Mouse (Mus musculus): ENCODE data around the gene Nrxn3. TPM values are rescaled to one million over a fixed set of nuclear protein-coding genes. Genes with fewer than 3 reads are reported as not detected.

The Nrxn3 gene
- polyA plus RNA-seq, 1 experiment from 2014 or later: 102 TPM

DNA sequence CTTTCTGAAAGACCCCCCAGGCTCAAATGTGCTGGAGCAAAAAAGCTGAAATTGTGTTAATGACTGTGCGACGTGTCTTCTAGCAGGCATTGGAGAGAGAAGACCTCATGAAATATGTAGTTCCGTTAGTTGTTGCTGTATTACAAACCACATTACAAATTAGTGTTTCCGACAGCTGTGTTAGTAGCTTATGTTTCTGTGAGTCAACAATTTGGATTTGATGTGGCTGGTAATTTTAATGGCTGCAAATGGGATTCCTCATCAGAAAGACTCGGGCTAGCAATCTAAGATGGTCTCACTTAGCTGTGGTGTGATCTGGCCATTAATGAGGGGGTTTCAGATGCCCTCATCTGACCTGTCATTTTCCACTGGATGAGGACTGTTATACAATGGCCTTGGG lies 1107.7 kb downstream of the Nrxn3 start:
- Histone ChIP-seq H3K9me3 (ENCODE audit: control insufficient read depth, low read length) (no peaks in the 10 kb centered on the region), H3K27me3 (ENCODE audit: control insufficient read depth, insufficient read depth, low read length) (no peaks in the 10 kb centered on the region), H3K27ac (replicated peaks; ENCODE audit: low read depth, low read length) (no peak overlapping the region), H3K4me3 (replicated peaks; ENCODE audit: low read depth, low read length) (no peak overlapping the region), H3K4me1 (ENCODE audit: control insufficient read depth, insufficient read depth, low read length) (no peaks in the 10 kb centered on the region), H3K4me2 (ENCODE audit: low read length) (no peak overlapping the region), H3K9ac (replicated peaks; ENCODE audit: low read length) (no peak overlapping the region), H3K36me3 (ENCODE audit: control insufficient read depth, insufficient read depth, low read length) (no peaks in the 10 kb centered on the region)
- WGBS: 81% methylated on average over 5 of the region's 5 CpGs
- DNase-seq (no peak), ATAC-seq (ENCODE audit: low FRiP score, low TSS enrichment) (no peak)

DNA sequence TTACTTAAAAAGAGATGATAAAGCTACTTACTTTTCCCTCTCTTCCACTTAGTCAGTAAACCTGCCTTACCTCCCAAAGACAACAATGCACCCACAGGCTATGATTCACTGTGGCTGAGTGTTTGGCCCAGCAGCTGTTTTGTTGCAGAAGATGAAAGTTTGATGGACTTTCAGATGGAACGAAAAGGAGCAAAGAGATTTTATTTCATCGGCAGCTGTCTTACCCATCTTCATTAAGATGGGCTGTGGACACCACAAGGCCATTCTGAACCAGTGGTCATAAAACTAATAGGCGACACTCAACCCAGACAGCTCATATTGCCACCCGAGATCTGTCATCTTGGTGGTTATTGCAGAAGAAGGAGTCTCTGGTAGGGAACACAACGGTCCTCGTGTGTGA lies 1108.6 kb downstream of the Nrxn3 start:
- no peak for DNase-seq
- Histone ChIP-seq H3K4me1 (ENCODE audit: control insufficient read depth, insufficient read depth, low read length) (no peaks in the 10 kb centered on the region), H3K9ac (replicated peaks; ENCODE audit: low read length) (no peak overlapping the region), H3K4me3 (replicated peaks; ENCODE audit: low read depth, low read length) (no peak overlapping the region), H3K9me3 (ENCODE audit: control insufficient read depth, low read length) (no peaks in the 10 kb centered on the region), H3K4me2 (ENCODE audit: low read length) (no peak overlapping the region), H3K27me3 (ENCODE audit: control insufficient read depth, insufficient read depth, low read length) (no peaks in the 10 kb centered on the region), H3K27ac (replicated peaks; ENCODE audit: low read depth, low read length) (no peak overlapping the region), H3K36me3 (ENCODE audit: control insufficient read depth, insufficient read depth, low read length) (no peaks in the 10 kb centered on the region)
- ATAC-seq (ENCODE audit: low FRiP score, low TSS enrichment): no peak
- WGBS: 86% methylated on average over 6 of the region's 6 CpGs

DNA sequence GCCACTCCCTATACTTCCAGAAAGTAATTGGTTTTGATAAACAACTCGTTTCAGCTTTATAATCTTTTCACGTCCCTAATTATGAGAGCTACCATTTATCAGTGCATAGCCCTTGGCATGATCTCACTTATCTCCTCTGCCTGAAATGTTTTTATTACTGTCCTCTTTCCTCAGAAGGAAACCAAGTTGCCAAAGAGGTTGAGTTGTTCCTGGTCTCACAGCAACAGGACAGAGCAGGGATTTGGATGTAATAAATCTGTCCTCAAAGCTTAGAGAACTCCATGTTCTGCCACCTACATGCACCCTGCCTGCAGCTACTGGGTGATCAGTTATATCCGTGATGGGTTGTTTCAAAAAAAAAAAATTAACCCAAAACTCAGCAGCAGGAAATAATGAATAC lies 1113.6 kb downstream of the Nrxn3 start:
- WGBS: 79% methylated on average over 3 of the region's 3 CpGs
- H3K27ac ChIP-seq (replicated peaks; ENCODE audit: low read depth, low read length): no peak overlapping the region
- ATAC-seq (ENCODE audit: low FRiP score, low TSS enrichment): no peak
- H3K9me3 ChIP-seq (ENCODE audit: control insufficient read depth, low read length): no peaks in the 10 kb centered on the region
- no peaks in the 10 kb centered on the region for H3K4me1 ChIP-seq (ENCODE audit: control insufficient read depth, insufficient read depth, low read length)
- H3K4me3 ChIP-seq (replicated peaks; ENCODE audit: low read depth, low read length): no peak overlapping the region
- DNase-seq: no peak
- H3K36me3 ChIP-seq (ENCODE audit: control insufficient read depth, insufficient read depth, low read length): no peaks in the 10 kb centered on the region
- H3K9ac ChIP-seq (replicated peaks; ENCODE audit: low read length): no peak overlapping the region
- no peaks in the 10 kb centered on the region for H3K27me3 ChIP-seq (ENCODE audit: control insufficient read depth, insufficient read depth, low read length)
- H3K4me2 ChIP-seq (ENCODE audit: low read length): no peak overlapping the region

- no peak overlapping the region for H3K9ac ChIP-seq (replicated peaks; ENCODE audit: low read length)
- no peaks in the 10 kb centered on the region for H3K36me3 ChIP-seq (ENCODE audit: control insufficient read depth, insufficient read depth, low read length)
- ATAC-seq (ENCODE audit: low FRiP score, low TSS enrichment) (no peak), DNase-seq (no peak)
- WGBS: 90% methylated on average over 1 of the region's 1 CpGs
- H3K4me3 ChIP-seq (replicated peaks; ENCODE audit: low read depth, low read length): no peak overlapping the region
- no peaks in the 10 kb centered on the region for H3K9me3 ChIP-seq (ENCODE audit: control insufficient read depth, low read length)
- no peak overlapping the region for H3K27ac ChIP-seq (replicated peaks; ENCODE audit: low read depth, low read length)
- no peak overlapping the region for H3K4me2 ChIP-seq (ENCODE audit: low read length)
- 0 out of 2 replicates have a peak, but pooled peaks cover 4% of the 10 kb centered on the region for H3K4me1 ChIP-seq (ENCODE audit: control insufficient read depth, insufficient read depth, low read length)
- no peaks in the 10 kb centered on the region for H3K27me3 ChIP-seq (ENCODE audit: control insufficient read depth, insufficient read depth, low read length)
Measured at GRCm38 (mm10) chr12:89842861-89843260, 1120.2 kb downstream of the Nrxn3 start.

DNA sequence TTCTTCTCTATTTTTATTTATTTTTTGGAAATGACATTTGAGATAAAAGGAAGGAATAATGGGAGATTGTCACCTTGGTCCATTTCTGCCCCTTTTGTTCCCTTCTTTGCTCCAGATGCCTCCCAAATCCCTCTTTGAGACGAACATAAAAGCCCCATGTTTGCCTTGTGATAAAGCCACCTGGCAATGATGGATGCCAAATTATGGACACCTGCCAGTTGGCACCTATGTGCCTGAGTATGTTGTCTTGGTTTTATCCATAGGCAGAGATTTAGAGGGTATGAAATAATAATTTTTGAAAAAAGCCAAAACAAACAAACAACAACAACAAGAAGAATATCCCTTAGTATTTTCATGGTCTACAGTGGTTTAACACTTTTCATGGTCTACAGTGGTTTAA lies 1125.4 kb downstream of the Nrxn3 start:
- Histone ChIP-seq H3K4me1 (ENCODE audit: control insufficient read depth, insufficient read depth, low read length) (0 out of 2 replicates have a peak, but pooled peaks cover 4% of the 10 kb centered on the region), H3K4me2 (ENCODE audit: low read length) (no peak overlapping the region), H3K27me3 (ENCODE audit: control insufficient read depth, insufficient read depth, low read length) (no peaks in the 10 kb centered on the region), H3K27ac (replicated peaks; ENCODE audit: low read depth, low read length) (no peak overlapping the region), H3K4me3 (replicated peaks; ENCODE audit: low read depth, low read length) (no peak overlapping the region), H3K9me3 (ENCODE audit: control insufficient read depth, low read length) (no peaks in the 10 kb centered on the region), H3K36me3 (ENCODE audit: control insufficient read depth, insufficient read depth, low read length) (no peaks in the 10 kb centered on the region), H3K9ac (replicated peaks; ENCODE audit: low read length) (no peak overlapping the region)
- ATAC-seq (ENCODE audit: low FRiP score, low TSS enrichment) (no peak), DNase-seq (no peak)
- WGBS: 51% methylated on average over 1 of the region's 1 CpGs

GRCm38 (mm10) chr12:89854355-89854754 lies 1131.7 kb downstream of the Nrxn3 start:
- Histone ChIP-seq H3K4me3 (replicated peaks; ENCODE audit: low read depth, low read length) (no peak overlapping the region), H3K36me3 (ENCODE audit: control insufficient read depth, insufficient read depth, low read length) (no peaks in the 10 kb centered on the region), H3K4me2 (ENCODE audit: low read length) (no peak overlapping the region), H3K4me1 (ENCODE audit: control insufficient read depth, insufficient read depth, low read length) (0 out of 2 replicates have a peak, but pooled peaks cover 7% of the 10 kb centered on the region), H3K27me3 (ENCODE audit: control insufficient read depth, insufficient read depth, low read length) (no peaks in the 10 kb centered on the region), H3K9me3 (ENCODE audit: control insufficient read depth, low read length) (no peaks in the 10 kb centered on the region), H3K27ac (replicated peaks; ENCODE audit: low read depth, low read length) (no peak overlapping the region), H3K9ac (replicated peaks; ENCODE audit: low read length) (no peak overlapping the region)
- 23% methylated on average over 4 of the region's 4 CpGs for WGBS
- no peak for DNase-seq
- ATAC-seq (ENCODE audit: low FRiP score, low TSS enrichment): no peak

DNA sequence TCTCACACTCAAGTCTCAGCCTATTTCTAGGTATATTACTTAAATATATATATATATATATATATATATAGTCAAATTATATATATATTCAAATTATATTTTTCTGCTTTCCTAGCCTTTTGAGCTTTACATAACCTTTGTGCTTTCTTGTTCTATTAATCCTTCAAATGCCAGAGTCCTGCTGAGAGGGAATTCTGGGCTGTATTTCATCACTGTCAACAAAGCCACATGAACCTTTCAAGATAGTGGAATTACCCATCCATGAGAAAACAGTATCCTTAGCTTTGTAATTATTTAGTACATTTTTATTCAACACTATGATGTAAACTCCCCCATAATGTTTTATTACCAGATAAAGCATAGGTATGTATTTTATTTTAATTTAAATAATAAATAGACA lies 1144.4 kb downstream of the Nrxn3 start:
- no peaks in the 10 kb centered on the region for H3K27me3 ChIP-seq (ENCODE audit: control insufficient read depth, insufficient read depth, low read length)
- no peak overlapping the region for H3K4me2 ChIP-seq (ENCODE audit: low read length)
- ATAC-seq (ENCODE audit: low FRiP score, low TSS enrichment): no peak
- H3K36me3 ChIP-seq (ENCODE audit: control insufficient read depth, insufficient read depth, low read length): no peaks in the 10 kb centered on the region
- H3K4me1 ChIP-seq (ENCODE audit: control insufficient read depth, insufficient read depth, low read length): no peaks in the 10 kb centered on the region
- H3K27ac ChIP-seq (replicated peaks; ENCODE audit: low read depth, low read length): no peak overlapping the region
- no peak overlapping the region for H3K4me3 ChIP-seq (replicated peaks; ENCODE audit: low read depth, low read length)
- no peaks in the 10 kb centered on the region for H3K9me3 ChIP-seq (ENCODE audit: control insufficient read depth, low read length)
- no peak for DNase-seq
- H3K9ac ChIP-seq (replicated peaks; ENCODE audit: low read length): no peak overlapping the region

GRCm38 (mm10) chr12:89882617-89883370 lies 1160.1 kb downstream of the Nrxn3 start:
- Histone ChIP-seq H3K4me2 (ENCODE audit: low read length) (no peak overlapping the region), H3K9ac (replicated peaks; ENCODE audit: low read length) (no peak overlapping the region), H3K4me3 (replicated peaks; ENCODE audit: low read depth, low read length) (no peak overlapping the region), H3K36me3 (ENCODE audit: control insufficient read depth, insufficient read depth, low read length) (no peaks in the 10 kb centered on the region), H3K9me3 (ENCODE audit: control insufficient read depth, low read length) (no peaks in the 10 kb centered on the region), H3K27ac (replicated peaks; ENCODE audit: low read depth, low read length) (no peak overlapping the region), H3K27me3 (ENCODE audit: control insufficient read depth, insufficient read depth, low read length) (no peaks in the 10 kb centered on the region), H3K4me1 (ENCODE audit: control insufficient read depth, insufficient read depth, low read length) (no peaks in the 10 kb centered on the region)
- WGBS: 70% methylated on average over 8 of the region's 8 CpGs
- ATAC-seq (ENCODE audit: low FRiP score, low TSS enrichment): no peak
- no peak for DNase-seq

DNA sequence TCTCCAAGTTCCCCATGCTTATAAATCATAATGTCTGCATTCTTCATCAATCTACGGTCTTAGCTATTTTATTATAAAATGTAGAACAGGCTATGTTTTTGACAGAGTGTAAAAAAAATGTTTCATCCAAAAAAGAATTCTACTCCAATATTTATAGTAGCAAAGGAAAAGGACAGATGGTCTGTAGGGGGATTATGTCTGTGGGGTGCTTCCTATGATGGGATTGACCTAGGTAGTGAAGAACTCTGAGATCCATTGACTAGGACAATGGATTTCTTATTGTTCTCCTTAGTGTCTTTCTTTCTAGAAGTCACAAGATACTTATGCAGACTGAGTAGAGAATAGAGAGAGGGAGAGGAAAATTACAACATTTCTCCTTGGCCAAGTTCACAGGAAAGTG lies 1161.9 kb downstream of the Nrxn3 start:
- ATAC-seq (ENCODE audit: low FRiP score, low TSS enrichment): no peak
- H3K27ac ChIP-seq (replicated peaks; ENCODE audit: low read depth, low read length): no peak overlapping the region

More for the DNA sequence above, 1161.9 kb downstream of the Nrxn3 start:
- H3K9me3 ChIP-seq (ENCODE audit: control insufficient read depth, low read length): no peaks in the 10 kb centered on the region
- H3K4me1 ChIP-seq (ENCODE audit: control insufficient read depth, insufficient read depth, low read length): no peaks in the 10 kb centered on the region
- no peaks in the 10 kb centered on the region for H3K36me3 ChIP-seq (ENCODE audit: control insufficient read depth, insufficient read depth, low read length)
- H3K9ac ChIP-seq (replicated peaks; ENCODE audit: low read length): no peak overlapping the region
- no peaks in the 10 kb centered on the region for H3K27me3 ChIP-seq (ENCODE audit: control insufficient read depth, insufficient read depth, low read length)
- H3K4me2 ChIP-seq (ENCODE audit: low read length): no peak overlapping the region
- no peak overlapping the region for H3K4me3 ChIP-seq (replicated peaks; ENCODE audit: low read depth, low read length)
- WGBS: 98% methylated on average over 1 of the region's 1 CpGs
- no peak for DNase-seq

Data from midbrain, embryonic 14.5 days (tissue).